Mouse (Mus musculus): ENCODE results near the gene Adh1. TPM values are rescaled to one million over a fixed set of nuclear protein-coding genes. Genes with fewer than 3 reads are reported as not detected.

Adh1 gene
- 1.8 and 1.9 TPM in 2 replicates for polyA plus RNA-seq (2012; rRNA removed)

- Histone ChIP-seq H3K4me1 (ENCODE audit: control insufficient read depth, insufficient read depth, insufficient read length) (no peaks in the 10 kb centered on the region), H3K27ac (ENCODE audit: insufficient read depth, low read length) (no peak within 1 kb of the TSS), H3K36me3 (ENCODE audit: control insufficient read depth, insufficient read depth, low read length) (no peaks in the 10 kb centered on the region), H3K4me3 (ENCODE audit: extremely low read depth, insufficient read depth, insufficient read length) (no peak within 1 kb of the TSS), H3K27me3 (ENCODE audit: control insufficient read depth, insufficient read depth, low read length) (no peaks in the 10 kb centered on the region)
- WGBS = 90% methylated on average over 11 of the region's 11 CpGs
- no peak for DNase-seq (ENCODE audit: low read depth in 1 of 2, low spot score in 2 of 2)
- TF ChIP-seq CTCF (IDR thresholded peaks at IDR 0.05; ENCODE audit: extremely low read depth, insufficient read depth, insufficient read length, insufficient replicate concordance) (no peak), POLR2A (IDR thresholded peaks at IDR 0.05; ENCODE audit: low read depth, low read length) (no peak)
These were observed at the start of gene Adh1 for GRCm38 (mm10) chr3:138260721-138261669. Gene Adh1 (plus strand): TSS chr3:138260991.

DNA sequence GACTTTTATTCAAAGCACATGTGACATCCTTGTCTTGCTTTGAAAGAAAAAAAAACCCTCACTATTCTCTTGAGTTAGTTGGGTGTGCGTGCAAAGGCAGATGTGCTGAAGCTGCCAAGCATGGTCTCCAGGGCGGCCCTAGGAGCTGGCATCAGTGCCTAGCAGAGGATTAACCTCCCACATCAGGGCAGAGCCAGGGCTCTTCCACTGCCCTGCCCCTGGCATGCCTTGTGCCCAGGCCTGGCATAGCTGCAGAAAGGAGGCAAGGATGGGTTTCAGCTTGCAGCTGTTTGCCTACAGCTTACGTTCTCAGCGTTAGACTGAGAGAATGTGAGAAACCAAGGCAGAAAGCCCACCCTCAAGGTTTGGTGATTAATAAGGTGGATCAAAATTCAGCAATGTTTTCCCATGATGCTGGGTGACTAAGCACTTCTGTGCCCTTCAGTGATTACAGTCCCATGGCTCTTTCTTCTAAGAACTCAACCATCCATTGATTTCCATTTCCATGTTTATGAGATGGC is 48.3 kb upstream of the Adh1 start:
- Histone ChIP-seq H3K4me1 (ENCODE audit: control insufficient read depth, insufficient read depth, insufficient read length) (no peaks in the 10 kb centered on the region), H3K4me3 (ENCODE audit: extremely low read depth, insufficient read depth, insufficient read length) (no peak overlapping the region), H3K36me3 (ENCODE audit: control insufficient read depth, insufficient read depth, low read length) (no peaks in the 10 kb centered on the region), H3K27me3 (ENCODE audit: control insufficient read depth, insufficient read depth, low read length) (no peaks in the 10 kb centered on the region), H3K27ac (ENCODE audit: insufficient read depth, low read length) (no peak overlapping the region)
- TF ChIP-seq POLR2A (IDR thresholded peaks at IDR 0.05; ENCODE audit: low read depth, low read length) = no peak
- no peak for TF ChIP-seq CTCF (IDR thresholded peaks at IDR 0.05; ENCODE audit: extremely low read depth, insufficient read depth, insufficient read length, insufficient replicate concordance)
- DNase-seq (ENCODE audit: low read depth in 1 of 2, low spot score in 2 of 2) = no peak
- 96% methylated on average over 4 of the region's 4 CpGs for WGBS

DNA sequence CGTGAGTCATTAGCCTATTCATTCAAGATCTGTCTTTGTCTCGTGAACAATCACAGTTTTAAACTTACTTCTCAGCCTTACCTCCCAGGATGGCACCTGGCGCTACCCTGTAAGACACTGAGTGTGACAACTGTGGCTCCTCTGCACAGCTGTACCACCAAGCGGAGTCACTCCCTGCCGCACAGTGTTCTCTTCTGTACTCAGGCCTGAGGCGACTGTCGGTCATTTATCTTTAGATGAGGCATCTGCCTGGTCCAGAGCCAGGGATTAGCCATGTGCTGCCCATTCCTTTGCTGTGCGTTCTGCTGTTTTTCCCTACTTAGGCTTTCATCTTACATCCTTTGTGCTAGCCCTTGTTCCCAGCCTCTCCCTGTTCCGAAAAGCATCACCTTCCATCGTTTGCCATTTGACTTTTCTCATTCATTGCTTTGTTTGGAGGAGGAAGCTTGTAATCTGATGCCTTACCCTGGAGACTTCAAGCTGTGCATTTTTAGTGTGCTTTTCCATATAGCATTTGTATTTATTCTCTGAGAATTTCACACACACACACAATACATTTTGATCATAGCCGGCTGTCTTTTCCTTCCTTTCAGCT is 45.3 kb upstream of the Adh1 start:
- no peak overlapping the region for H3K4me3 ChIP-seq (ENCODE audit: extremely low read depth, insufficient read depth, insufficient read length)
- DNase-seq (ENCODE audit: low read depth in 1 of 2, low spot score in 2 of 2) = no peak
- no peaks in the 10 kb centered on the region for H3K4me1 ChIP-seq (ENCODE audit: control insufficient read depth, insufficient read depth, insufficient read length)
- H3K27me3 ChIP-seq (ENCODE audit: control insufficient read depth, insufficient read depth, low read length) = no peaks in the 10 kb centered on the region
- 82% methylated on average over 11 of the region's 11 CpGs for WGBS
- no peaks in the 10 kb centered on the region for H3K36me3 ChIP-seq (ENCODE audit: control insufficient read depth, insufficient read depth, low read length)
- no peak overlapping the region for H3K27ac ChIP-seq (ENCODE audit: insufficient read depth, low read length)
- TF ChIP-seq POLR2A (IDR thresholded peaks at IDR 0.05; ENCODE audit: low read depth, low read length) (no peak), CTCF (IDR thresholded peaks at IDR 0.05; ENCODE audit: extremely low read depth, insufficient read depth, insufficient read length, insufficient replicate concordance) (no peak)

GRCm38 (mm10) chr3:138216091-138216490 is 44.7 kb upstream of the Adh1 start:
- WGBS = 89% methylated on average over 8 of the region's 8 CpGs
- Histone ChIP-seq H3K27me3 (ENCODE audit: control insufficient read depth, insufficient read depth, low read length) (no peaks in the 10 kb centered on the region), H3K4me3 (ENCODE audit: extremely low read depth, insufficient read depth, insufficient read length) (no peak overlapping the region), H3K4me1 (ENCODE audit: control insufficient read depth, insufficient read depth, insufficient read length) (no peaks in the 10 kb centered on the region), H3K27ac (ENCODE audit: insufficient read depth, low read length) (no peak overlapping the region), H3K36me3 (ENCODE audit: control insufficient read depth, insufficient read depth, low read length) (no peaks in the 10 kb centered on the region)
- no peak for DNase-seq (ENCODE audit: low read depth in 1 of 2, low spot score in 2 of 2)
- no peak for TF ChIP-seq POLR2A (IDR thresholded peaks at IDR 0.05; ENCODE audit: low read depth, low read length)
- TF ChIP-seq CTCF (IDR thresholded peaks at IDR 0.05; ENCODE audit: extremely low read depth, insufficient read depth, insufficient read length, insufficient replicate concordance) = no peak

DNA sequence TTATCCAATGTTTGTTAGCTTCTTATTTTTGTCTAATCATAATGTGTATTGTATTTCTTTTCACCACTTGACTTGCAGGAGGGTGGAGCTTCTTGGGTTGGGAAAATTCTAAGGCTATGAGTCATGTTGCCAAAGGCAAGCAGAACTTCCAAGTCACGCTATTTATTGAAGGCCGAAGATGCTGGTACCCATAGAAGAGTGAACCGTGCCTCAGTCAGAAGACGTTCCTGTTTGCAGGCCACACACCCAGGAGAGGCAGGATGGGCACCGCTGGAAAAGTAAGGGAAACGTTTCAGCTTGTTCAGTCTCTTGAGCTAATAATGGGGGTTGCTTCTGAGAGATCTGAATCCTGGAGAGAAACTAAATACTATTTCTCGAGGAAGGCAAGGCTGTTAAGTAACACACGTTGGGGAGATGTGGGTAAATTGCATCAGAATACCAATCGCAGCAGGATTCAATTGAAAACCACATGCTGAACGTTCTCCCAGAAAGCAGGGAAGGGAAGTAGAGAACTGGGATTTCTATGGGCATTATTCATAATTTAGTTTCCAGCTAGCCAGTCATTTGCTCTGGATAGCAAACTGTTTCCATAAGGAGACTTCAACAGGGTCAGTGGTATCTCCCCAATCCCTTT is 43.0 kb upstream of the Adh1 start, which contains the start of gene Adh7:
TSS of gene Adh7 (plus strand) at position 130 of the 634 bp plus-strand sequence.
- Histone ChIP-seq H3K27me3 (ENCODE audit: control insufficient read depth, insufficient read depth, low read length) (no peaks in the 10 kb centered on the region), H3K36me3 (ENCODE audit: control insufficient read depth, insufficient read depth, low read length) (no peaks in the 10 kb centered on the region), H3K27ac (ENCODE audit: insufficient read depth, low read length) (no peak within 1 kb of the TSS), H3K4me3 (ENCODE audit: extremely low read depth, insufficient read depth, insufficient read length) (no peak within 1 kb of the TSS), H3K4me1 (ENCODE audit: control insufficient read depth, insufficient read depth, insufficient read length) (no peaks in the 10 kb centered on the region)
- WGBS = 79% methylated on average over 10 of the region's 10 CpGs
- DNase-seq (ENCODE audit: low read depth in 1 of 2, low spot score in 2 of 2) = no peak
- TF ChIP-seq CTCF (IDR thresholded peaks at IDR 0.05; ENCODE audit: extremely low read depth, insufficient read depth, insufficient read length, insufficient replicate concordance) (no peak), POLR2A (IDR thresholded peaks at IDR 0.05; ENCODE audit: low read depth, low read length) (no peak)

DNA sequence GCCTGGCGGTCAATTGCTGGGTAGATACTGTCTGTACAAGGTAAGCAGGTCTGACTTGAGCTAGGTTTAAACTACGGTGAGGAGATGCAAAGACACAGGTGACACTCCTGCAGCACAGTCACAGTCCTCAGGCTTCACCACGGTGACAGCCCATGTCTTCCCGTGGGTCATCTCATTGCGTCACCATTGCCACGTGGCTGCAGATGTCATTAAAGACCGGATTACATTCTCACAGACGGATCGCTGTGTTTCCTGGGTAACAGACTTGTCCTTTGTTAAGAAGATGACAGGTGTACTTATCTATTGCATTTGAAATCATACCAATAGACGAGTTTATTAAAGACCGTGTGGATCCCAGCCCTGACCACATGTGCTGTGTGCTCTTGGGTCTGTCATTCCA is 39.7 kb upstream of the Adh1 start:
- no peak overlapping the region for H3K4me3 ChIP-seq (ENCODE audit: extremely low read depth, insufficient read depth, insufficient read length)
- no peaks in the 10 kb centered on the region for H3K27me3 ChIP-seq (ENCODE audit: control insufficient read depth, insufficient read depth, low read length)
- 88% methylated on average over 11 of the region's 11 CpGs for WGBS
- no peak for TF ChIP-seq CTCF (IDR thresholded peaks at IDR 0.05; ENCODE audit: extremely low read depth, insufficient read depth, insufficient read length, insufficient replicate concordance)
- no peak for TF ChIP-seq POLR2A (IDR thresholded peaks at IDR 0.05; ENCODE audit: low read depth, low read length)
- H3K36me3 ChIP-seq (ENCODE audit: control insufficient read depth, insufficient read depth, low read length) = no peaks in the 10 kb centered on the region
- DNase-seq (ENCODE audit: low read depth in 1 of 2, low spot score in 2 of 2) = no peak
- H3K27ac ChIP-seq (ENCODE audit: insufficient read depth, low read length) = no peak overlapping the region
- H3K4me1 ChIP-seq (ENCODE audit: control insufficient read depth, insufficient read depth, insufficient read length) = no peaks in the 10 kb centered on the region

All from spleen, adult 2 months (tissue).